Mouse (Mus musculus): ENCODE measurements at regions not wholly inside any gene's neighbourhood (a gene's known extent, or its start where the extent isn't known, plus 50 kb on each side); places are given as distances from the start of the nearest gene placed in this dataset.

GRCm38 (mm10) chr1:3012530-3012929 is 1795.2 kb upstream of the Gm37988 start:
- DNase-seq (ENCODE audit: low spot score in 2 of 2): no peak

- no peak for DNase-seq (ENCODE audit: low spot score in 2 of 2)
These were observed 1744.9 kb upstream of the Gm37988 start for GRCm38 (mm10) chr1:3062759-3063158.

GRCm38 (mm10) chr1:3094375-3094774 is 1713.3 kb upstream of the Gm37988 start:
- DNase-seq (ENCODE audit: low spot score in 2 of 2): no peak

- no peak for DNase-seq (ENCODE audit: low spot score in 2 of 2)
These were observed 1712.8 kb upstream of the Gm37988 start for GRCm38 (mm10) chr1:3094910-3095309.

GRCm38 (mm10) chr1:3113564-3113963 is 1694.1 kb upstream of the Gm37988 start:
- DNase-seq (ENCODE audit: low spot score in 2 of 2): no peak

GRCm38 (mm10) chr1:3119498-3120391 is 1687.9 kb upstream of the Gm37988 start:
- no peak for DNase-seq (ENCODE audit: low spot score in 2 of 2)

- DNase-seq (ENCODE audit: low spot score in 2 of 2): no peak
These were observed 1687.4 kb upstream of the Gm37988 start for GRCm38 (mm10) chr1:3120392-3120690.

GRCm38 (mm10) chr1:3121288-3121687 is 1686.4 kb upstream of the Gm37988 start:
- DNase-seq (ENCODE audit: low spot score in 2 of 2): peak in 1 of 2 experiments; percentile 12

GRCm38 (mm10) chr1:3121745-3122144 is 1685.9 kb upstream of the Gm37988 start:
- no peak for DNase-seq (ENCODE audit: low spot score in 2 of 2)

Measured in urinary bladder, postnatal 36 days (tissue).